Mouse (Mus musculus): Measurements from ENCODE around the gene Hoga1. TPM values are rescaled to one million over a fixed set of nuclear protein-coding genes. Genes with fewer than 3 reads are reported as not detected.
"Not testable (repeated sequence)": the region's sequence is repeated elsewhere in the genome, so short reads cannot be mapped to it uniquely, and the experiment has no call there.

Hoga1 gene
- polyA plus RNA-seq, 1 experiment from 2014 or later: 1.3 TPM

GRCm38 (mm10) chr19:42072802-42073201 lies 27.4 kb downstream of the Hoga1 start:
- H3K4me2 ChIP-seq (ENCODE audit: low read depth, low read length): no peak overlapping the region
- no peak for ATAC-seq (ENCODE audit: low read depth)

DNA sequence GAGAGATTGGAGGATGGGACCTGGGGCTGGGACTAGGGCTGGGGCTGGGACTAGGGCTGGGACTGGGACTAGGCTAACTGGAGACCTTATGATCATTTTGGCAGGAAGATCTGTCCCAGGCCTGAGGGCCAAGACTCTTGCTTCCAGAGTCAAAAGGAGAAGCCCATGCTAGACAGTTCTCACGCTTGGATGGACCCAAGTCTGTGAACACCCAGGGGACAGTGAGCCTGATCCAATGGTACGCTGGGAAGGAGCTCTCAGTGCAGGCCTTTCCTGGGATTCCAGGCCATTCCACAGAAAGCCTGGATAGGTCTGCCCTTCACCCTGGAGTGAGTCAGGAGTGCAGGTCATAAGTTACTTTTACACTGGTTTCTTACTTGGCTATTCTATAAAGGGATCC lies 29.6 kb downstream of the Hoga1 start:
- WGBS: 82% methylated on average over 2 of the region's 2 CpGs
- Histone ChIP-seq H3K4me1 (replicated peaks; ENCODE audit: control insufficient read depth, insufficient read depth, low read length) (no peaks in the 10 kb centered on the region), H3K9me3 (ENCODE audit: control insufficient read depth, low read length) (no peaks in the 10 kb centered on the region), H3K4me3 (ENCODE audit: low read length) (no peak overlapping the region), H3K27ac (ENCODE audit: low read length) (no peak overlapping the region), H3K36me3 (ENCODE audit: control insufficient read depth, insufficient read depth, low read length) (no peaks in the 10 kb centered on the region), H3K9ac (ENCODE audit: low read length) (no peak overlapping the region), H3K27me3 (ENCODE audit: control insufficient read depth, insufficient read depth, low read depth, low read length) (no peaks in the 10 kb centered on the region), H3K4me2 (ENCODE audit: low read depth, low read length) (no peak overlapping the region)
- ATAC-seq (ENCODE audit: low read depth): no peak

More at GRCm38 (mm10) chr19:42072802-42073201, 27.4 kb downstream of the Hoga1 start:
- 65% methylated on average over 7 of the region's 7 CpGs for WGBS
- no peaks in the 10 kb centered on the region for H3K4me1 ChIP-seq (replicated peaks; ENCODE audit: control insufficient read depth, insufficient read depth, low read length)
- no peaks in the 10 kb centered on the region for H3K27me3 ChIP-seq (ENCODE audit: control insufficient read depth, insufficient read depth, low read depth, low read length)
- no peak overlapping the region for H3K27ac ChIP-seq (ENCODE audit: low read length)
- no peak overlapping the region for H3K4me3 ChIP-seq (ENCODE audit: low read length)
- no peaks in the 10 kb centered on the region for H3K9me3 ChIP-seq (ENCODE audit: control insufficient read depth, low read length)
- no peak overlapping the region for H3K9ac ChIP-seq (ENCODE audit: low read length)
- H3K36me3 ChIP-seq (ENCODE audit: control insufficient read depth, insufficient read depth, low read length): no peaks in the 10 kb centered on the region

DNA sequence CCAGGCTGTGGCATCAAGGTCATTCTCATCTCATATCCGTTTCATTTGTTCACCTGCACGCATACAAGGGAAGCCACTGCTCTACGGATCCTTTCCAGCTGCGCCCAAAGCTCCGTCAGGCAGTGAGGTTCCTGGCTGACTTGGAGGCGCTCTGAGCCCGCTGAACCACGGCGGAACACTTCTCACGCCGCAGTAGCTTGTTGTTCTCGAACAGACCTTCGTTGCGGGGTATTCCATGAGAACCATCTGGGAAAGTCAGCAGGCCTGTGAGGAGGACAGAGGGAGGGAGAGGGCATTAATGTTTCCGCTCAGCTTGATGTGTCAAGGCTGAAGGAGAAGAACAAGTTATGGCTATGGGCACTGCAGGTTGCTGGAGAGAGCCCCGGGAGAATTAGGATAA lies 30.6 kb downstream of the Hoga1 start:
- ATAC-seq (ENCODE audit: low read depth): no peak
- H3K9me3 ChIP-seq (ENCODE audit: control insufficient read depth, low read length): no peaks in the 10 kb centered on the region
- WGBS: 90% methylated on average over 16 of the region's 16 CpGs
- H3K27ac ChIP-seq (ENCODE audit: low read length): no peak overlapping the region
- no peak overlapping the region for H3K9ac ChIP-seq (ENCODE audit: low read length)
- H3K27me3 ChIP-seq (ENCODE audit: control insufficient read depth, insufficient read depth, low read depth, low read length): no peaks in the 10 kb centered on the region
- H3K36me3 ChIP-seq (ENCODE audit: control insufficient read depth, insufficient read depth, low read length): no peaks in the 10 kb centered on the region
- H3K4me1 ChIP-seq (replicated peaks; ENCODE audit: control insufficient read depth, insufficient read depth, low read length): no peaks in the 10 kb centered on the region
- H3K4me2 ChIP-seq (ENCODE audit: low read depth, low read length): no peak overlapping the region
- no peak overlapping the region for H3K4me3 ChIP-seq (ENCODE audit: low read length)

GRCm38 (mm10) chr19:42078566-42078965 lies 33.2 kb downstream of the Hoga1 start:
- ATAC-seq (ENCODE audit: low read depth): no peak
- Histone ChIP-seq H3K9ac (ENCODE audit: low read length) (no peak overlapping the region), H3K9me3 (ENCODE audit: control insufficient read depth, low read length) (no peaks in the 10 kb centered on the region), H3K36me3 (ENCODE audit: control insufficient read depth, insufficient read depth, low read length) (no peaks in the 10 kb centered on the region), H3K27ac (ENCODE audit: low read length) (no peak overlapping the region), H3K4me2 (ENCODE audit: low read depth, low read length) (no peak overlapping the region), H3K4me1 (replicated peaks; ENCODE audit: control insufficient read depth, insufficient read depth, low read length) (no peaks in the 10 kb centered on the region), H3K4me3 (ENCODE audit: low read length) (no peak overlapping the region), H3K27me3 (ENCODE audit: control insufficient read depth, insufficient read depth, low read depth, low read length) (no peaks in the 10 kb centered on the region)
- WGBS: 80% methylated on average over 8 of the region's 8 CpGs

DNA sequence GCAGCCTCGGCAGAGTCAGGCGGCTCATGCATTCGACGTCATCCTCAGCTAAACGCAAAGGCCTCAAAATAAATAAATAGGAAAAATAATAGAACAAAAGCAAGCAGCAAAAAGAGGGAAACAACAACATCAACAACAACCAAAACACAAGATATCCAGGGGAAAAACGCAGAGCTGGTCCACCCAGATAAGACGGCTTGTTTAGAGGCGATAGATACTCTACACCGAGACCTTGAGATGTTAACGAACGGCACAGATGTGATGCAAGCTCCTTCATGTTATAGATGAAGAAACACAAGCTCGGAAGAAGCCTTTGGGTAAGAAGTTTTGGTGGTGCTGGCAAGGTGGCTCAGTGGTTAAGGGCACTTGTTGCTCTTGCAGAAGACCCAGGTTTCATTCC lies 33.6 kb downstream of the Hoga1 start:
- H3K4me2 ChIP-seq (ENCODE audit: low read depth, low read length): no peak overlapping the region
- no peak overlapping the region for H3K9ac ChIP-seq (ENCODE audit: low read length)
- no peaks in the 10 kb centered on the region for H3K4me1 ChIP-seq (replicated peaks; ENCODE audit: control insufficient read depth, insufficient read depth, low read length)
- no peak for ATAC-seq (ENCODE audit: low read depth)
- no peaks in the 10 kb centered on the region for H3K27me3 ChIP-seq (ENCODE audit: control insufficient read depth, insufficient read depth, low read depth, low read length)
- no peaks in the 10 kb centered on the region for H3K9me3 ChIP-seq (ENCODE audit: control insufficient read depth, low read length)
- H3K4me3 ChIP-seq (ENCODE audit: low read length): no peak overlapping the region
- no peaks in the 10 kb centered on the region for H3K36me3 ChIP-seq (ENCODE audit: control insufficient read depth, insufficient read depth, low read length)
- H3K27ac ChIP-seq (ENCODE audit: low read length): no peak overlapping the region
- 95% methylated on average over 12 of the region's 12 CpGs for WGBS

- H3K4me1 ChIP-seq (replicated peaks; ENCODE audit: control insufficient read depth, insufficient read depth, low read length): no peaks in the 10 kb centered on the region
- ATAC-seq (ENCODE audit: low read depth): no peak
- no peaks in the 10 kb centered on the region for H3K36me3 ChIP-seq (ENCODE audit: control insufficient read depth, insufficient read depth, low read length)
- WGBS: 75% methylated on average over 5 of the region's 5 CpGs
- H3K9ac ChIP-seq (ENCODE audit: low read length): no peak overlapping the region
- no peak overlapping the region for H3K4me2 ChIP-seq (ENCODE audit: low read depth, low read length)
- no peak overlapping the region for H3K4me3 ChIP-seq (ENCODE audit: low read length)
- H3K9me3 ChIP-seq (ENCODE audit: control insufficient read depth, low read length): no peaks in the 10 kb centered on the region
- H3K27ac ChIP-seq (ENCODE audit: low read length): no peak overlapping the region
- no peaks in the 10 kb centered on the region for H3K27me3 ChIP-seq (ENCODE audit: control insufficient read depth, insufficient read depth, low read depth, low read length)
Measured at GRCm38 (mm10) chr19:42079950-42080349, 34.5 kb downstream of the Hoga1 start.

GRCm38 (mm10) chr19:42080469-42080868 lies 35.1 kb downstream of the Hoga1 start:
- no peaks in the 10 kb centered on the region for H3K9me3 ChIP-seq (ENCODE audit: control insufficient read depth, low read length)
- H3K4me1 ChIP-seq (replicated peaks; ENCODE audit: control insufficient read depth, insufficient read depth, low read length): peaks cover 1% of the 10 kb centered on the region
- no peaks in the 10 kb centered on the region for H3K27me3 ChIP-seq (ENCODE audit: control insufficient read depth, insufficient read depth, low read depth, low read length)
- no peak for ATAC-seq (ENCODE audit: low read depth)
- no peak overlapping the region for H3K27ac ChIP-seq (ENCODE audit: low read length)
- H3K36me3 ChIP-seq (ENCODE audit: control insufficient read depth, insufficient read depth, low read length): no peaks in the 10 kb centered on the region
- no peak overlapping the region for H3K4me2 ChIP-seq (ENCODE audit: low read depth, low read length)
- H3K9ac ChIP-seq (ENCODE audit: low read length): no peak overlapping the region
- 80% methylated on average over 11 of the region's 11 CpGs for WGBS
- H3K4me3 ChIP-seq (ENCODE audit: low read length): no peak overlapping the region

DNA sequence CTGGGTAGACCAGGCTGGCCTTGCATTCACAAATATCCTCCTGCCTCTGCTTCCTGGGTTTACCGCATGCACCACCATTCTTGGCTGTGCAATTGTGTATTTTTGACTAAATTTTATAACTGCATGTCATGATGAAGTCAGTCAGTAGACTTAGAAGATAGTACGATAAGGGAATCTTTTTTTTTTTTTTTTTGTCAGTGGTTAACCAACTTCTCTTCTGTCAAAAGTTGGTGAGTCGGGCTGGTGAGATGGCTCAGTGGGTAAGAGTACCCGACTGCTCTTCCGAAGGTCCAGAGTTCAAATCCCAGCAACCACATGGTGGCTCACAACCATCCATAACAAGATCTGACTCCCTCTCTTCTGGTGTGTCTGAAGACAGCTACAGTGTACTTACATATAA lies 36.2 kb downstream of the Hoga1 start:
- H3K36me3 ChIP-seq (ENCODE audit: control insufficient read depth, insufficient read depth, low read length); H3K9me3 ChIP-seq (ENCODE audit: control insufficient read depth, low read length); H3K4me3 ChIP-seq (ENCODE audit: low read length); ATAC-seq (ENCODE audit: low read depth); H3K4me2 ChIP-seq (ENCODE audit: low read depth, low read length); H3K27ac ChIP-seq (ENCODE audit: low read length); H3K9ac ChIP-seq (ENCODE audit: low read length); H3K27me3 ChIP-seq (ENCODE audit: control insufficient read depth, insufficient read depth, low read depth, low read length): not testable (repeated sequence)
- H3K4me1 ChIP-seq (replicated peaks; ENCODE audit: control insufficient read depth, insufficient read depth, low read length): peaks cover 10% of the 10 kb centered on the region
- 91% methylated on average over 5 of the region's 5 CpGs for WGBS

DNA sequence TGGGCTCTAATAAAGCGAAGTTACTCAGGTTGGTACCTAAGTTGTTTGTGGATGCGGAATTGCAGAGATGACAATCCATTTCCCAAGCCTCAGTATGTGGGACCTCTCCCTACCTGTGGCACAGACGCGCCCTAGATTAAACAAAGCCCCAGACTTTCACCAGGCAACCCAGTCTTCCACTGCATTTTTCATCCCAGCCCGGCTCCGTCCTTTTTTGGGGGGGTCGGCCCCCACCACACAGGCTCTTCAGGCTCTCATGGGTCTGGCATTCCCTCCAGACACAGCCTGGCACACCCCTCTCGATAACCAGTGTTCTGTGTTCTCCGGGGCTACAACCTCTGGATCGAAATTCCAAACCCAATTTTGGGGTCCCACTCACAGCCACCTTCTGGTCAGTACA lies 40.3 kb downstream of the Hoga1 start:
- WGBS: 6% methylated on average over 10 of the region's 10 CpGs

GRCm38 (mm10) chr19:42086166-42086565 lies 40.8 kb downstream of the Hoga1 start, which contains the start of gene Morn4:
Gene Morn4 (minus strand): TSS chr19:42086357.
- Histone ChIP-seq H3K9me3 (ENCODE audit: control insufficient read depth, low read length) (no peaks in the 10 kb centered on the region), H3K27ac (ENCODE audit: low read length) (no peak within 1 kb of the TSS)

More for the DNA sequence above, 40.3 kb downstream of the Hoga1 start:
- no peaks in the 10 kb centered on the region for H3K27me3 ChIP-seq (ENCODE audit: control insufficient read depth, insufficient read depth, low read depth, low read length)
- peak overlapping the region; percentile 77 for H3K4me2 ChIP-seq (ENCODE audit: low read depth, low read length)
- peak overlapping the region; percentile 64 for H3K9ac ChIP-seq (ENCODE audit: low read length)
- no peak overlapping the region for H3K27ac ChIP-seq (ENCODE audit: low read length)
- H3K4me3 ChIP-seq (ENCODE audit: low read length): peak overlapping the region; percentile 72
- H3K4me1 ChIP-seq (replicated peaks; ENCODE audit: control insufficient read depth, insufficient read depth, low read length): peaks cover 18% of the 10 kb centered on the region
- H3K36me3 ChIP-seq (ENCODE audit: control insufficient read depth, insufficient read depth, low read length): no peaks in the 10 kb centered on the region
- H3K9me3 ChIP-seq (ENCODE audit: control insufficient read depth, low read length): no peaks in the 10 kb centered on the region
- no peak for ATAC-seq (ENCODE audit: low read depth)

More at GRCm38 (mm10) chr19:42086166-42086565, 40.8 kb downstream of the Hoga1 start, which contains the start of gene Morn4:
- peaks cover 19% of the 10 kb centered on the region for H3K4me1 ChIP-seq (replicated peaks; ENCODE audit: control insufficient read depth, insufficient read depth, low read length)
- H3K9ac ChIP-seq (ENCODE audit: low read length): peak within 1 kb of the TSS; percentile 64
- no peaks in the 10 kb centered on the region for H3K36me3 ChIP-seq (ENCODE audit: control insufficient read depth, insufficient read depth, low read length)
- no peaks in the 10 kb centered on the region for H3K27me3 ChIP-seq (ENCODE audit: control insufficient read depth, insufficient read depth, low read depth, low read length)
- H3K4me2 ChIP-seq (ENCODE audit: low read depth, low read length): peak within 1 kb of the TSS; percentile 77
- ATAC-seq (ENCODE audit: low read depth): peak; percentile 59
- H3K4me3 ChIP-seq (ENCODE audit: low read length): peak within 1 kb of the TSS; percentile 72
- WGBS: under 1% methylated on average over 21 of the region's 21 CpGs

Measured in lung, embryonic 16.5 days (tissue).